Mouse (Mus musculus) CH12.LX (cell line): ENCODE results near the gene Fbxo44. TPM values are rescaled to one million over a fixed set of nuclear protein-coding genes. Genes with fewer than 3 reads are reported as not detected.

Experiments
- DNase-seq: peaks from one replicate; pipeline ENCODE4 v3.0.0-alpha.2; 2013; ENCODE audit errors: extremely low read depth
- H3K27ac ChIP-seq: 2 replicates; pipeline ENCODE4 v1.5.1; 2012; ENCODE audit warnings: low read depth, mild to moderate bottlenecking, control low read depth, moderate library complexity; ENCODE audit not compliant: insufficient read depth
- H3K27me3 ChIP-seq: replicated peaks from 2 replicates; pipeline ENCODE3; 2012; ENCODE audit warnings: inconsistent platforms
- H3K36me3 ChIP-seq, 2 experiments: replicated peaks in 1 of 2; 2 replicates each; pipeline versions ENCODE3 to v1.6.1; 2012; ENCODE audit warnings: inconsistent platforms in 1 of 2, low read length in 1 of 2, mild to moderate bottlenecking in 1 of 2, mixed read lengths in 1 of 2, moderate library complexity in 1 of 2; ENCODE audit not compliant: control insufficient read depth in 1 of 2, insufficient read depth in 1 of 2
- H3K4me1 ChIP-seq, 2 experiments: 2 replicates each; pipeline ENCODE4 v1.6.1; 2012; ENCODE audit warnings: inconsistent platforms in 1 of 2, moderate library complexity in 1 of 2; ENCODE audit not compliant: insufficient read depth in 2 of 2, control insufficient read depth in 1 of 2
- H3K4me2 ChIP-seq: 2 replicates; pipeline ENCODE4 v1.6.1; 2012; ENCODE audit warnings: low read depth, mild to moderate bottlenecking, control low read depth; ENCODE audit not compliant: poor library complexity, insufficient read depth, severe bottlenecking
- H3K4me3 ChIP-seq, 3 experiments: fragments of 150-350 bp in 1 of 3; sonication (generic) in 1 of 3; replicated peaks in 1 of 3; 2 replicates each; pipeline versions ENCODE3 to v1.5.1; 2011 to 2012; ENCODE audit warnings: low read depth in 2 of 3, low read length in 2 of 3, mild to moderate bottlenecking in 2 of 3, moderate library complexity in 2 of 3, control low read depth in 1 of 3, improper control_type of control experiment in 1 of 3, inconsistent platforms in 1 of 3, mixed read lengths in 1 of 3; ENCODE audit not compliant: poor library complexity in 1 of 3
- H3K79me2 ChIP-seq: replicated peaks from 2 replicates; pipeline ENCODE4 v1.6.1; 2012; ENCODE audit warnings: mild to moderate bottlenecking, moderate library complexity; ENCODE audit not compliant: control insufficient read depth, poor library complexity, insufficient read depth, severe bottlenecking; ENCODE audit errors: extremely low read depth
- H3K9ac ChIP-seq: 2 replicates; pipeline ENCODE4 v1.6.1; 2012; ENCODE audit warnings: low read depth, mild to moderate bottlenecking, control low read depth, moderate library complexity; ENCODE audit not compliant: insufficient read depth
- H3K9me3 ChIP-seq: replicated peaks from 2 replicates; pipeline ENCODE3; 2012; ENCODE audit warnings: low read length, inconsistent platforms, mixed read lengths
- SIN3A ChIP-seq: IDR thresholded peaks from 2 replicates; pipeline ENCODE4 v1.6.1; 2012; ENCODE audit warnings: low read length, improper control_type of control experiment, inconsistent platforms
- USF2 ChIP-seq: conservative IDR thresholded peaks from 2 replicates; pipeline ENCODE4 v1.6.1; 2011; ENCODE audit warnings: low read depth, low read length, improper control_type of control experiment
- dilution Hi-C: fragments of 300-500 bp; cut with MboI; formaldehyde crosslinking; loops from 2 replicates; pipeline ENCODE4 v1.14.3; 2020; ENCODE audit warnings: low sequenced_read_pairs; ENCODE audit not compliant: extremely low pct_unique_long_range_greater_than_20kb, extremely low pct_ligation_motif_present
- in situ Hi-C: fragments of 300-500 bp; cut with MboI; formaldehyde crosslinking; loops from 3 replicates; pipeline ENCODE4 v1.14.3; 2019; ENCODE audit warnings: low sequenced_read_pairs, low pct_ligation_motif_present, low pct_unique_long_range_greater_than_20kb, mixed read lengths
- polyA plus RNA-seq: library from polyadenylated mRNA; unstranded; fragments of >175 nt; gene quantifications from 2 replicates; pipeline ENCODE4 v1.2.1, GENCODE M21; 2012; ENCODE audit warnings: low read depth; ENCODE audit not compliant: insufficient read length
- total RNA-seq, 2 experiments: library from RNA; depleted of rRNA; stranded (reverse); fragments of 300-350 nt in 1 of 2; fragments of >200 nt in 1 of 2; gene quantifications; 2 replicates each; pipeline ENCODE4 v1.2.3; 2012 to 2014

The Fbxo44 gene
- total and polyA plus RNA-seq, 3 experiments: 2.1 to 10.6 (median 2.8) TPM

GRCm38 (mm10) chr4:148104146-148104545, 56.1 kb downstream of the Fbxo44 start:
- dilution Hi-C loops: no loop called here

More at GRCm38 (mm10) chr4:148104146-148104545, 56.1 kb downstream of the Fbxo44 start:
- H3K9me3 ChIP-seq: no peaks in the 10 kb centered on the region
- no peak overlapping the region for H3K4me3 ChIP-seq
- no peak overlapping the region for H3K27ac ChIP-seq
- H3K27me3 ChIP-seq: peaks cover 93% of the 10 kb centered on the region
- in situ Hi-C loops: no loop called here
- H3K9ac ChIP-seq: no peak overlapping the region
- H3K36me3 ChIP-seq: no peaks in the 10 kb centered on the region
- no peak overlapping the region for H3K4me2 ChIP-seq
- H3K4me1 ChIP-seq: no peaks in the 10 kb centered on the region
- TF ChIP-seq USF2: no peak
- TF ChIP-seq SIN3A: no peak
- no peak for DNase-seq
- no peaks in the 10 kb centered on the region for H3K79me2 ChIP-seq

Other genes with a start within 250 kb of the Fbxo44 start
- gene Plod1, start 223.7 kb downstream of the Fbxo44 start, total RNA-seq (2012; rRNA removed): 4.8 and 6.5 TPM in 2 replicates
- 0.30 and 0.51 TPM in 2 replicates for gene Plod1, start 223.7 kb downstream of the Fbxo44 start, total RNA-seq (2014; rRNA removed)
- gene Plod1, start 223.7 kb downstream of the Fbxo44 start, polyA plus RNA-seq: 1.9 TPM in 2 replicates
- gene 2510039O18Rik, start 219.6 kb downstream of the Fbxo44 start, total RNA-seq (2012; rRNA removed): 32.8 and 33.9 TPM in 2 replicates
- 22.1 and 23.9 TPM in 2 replicates for gene 2510039O18Rik, start 219.6 kb downstream of the Fbxo44 start, total RNA-seq (2014; rRNA removed)
- gene 2510039O18Rik, start 219.6 kb downstream of the Fbxo44 start, polyA plus RNA-seq: 23.6 and 27.9 TPM in 2 replicates
- gene Nppb, start 174.7 kb downstream of the Fbxo44 start, total RNA-seq (2012; rRNA removed): not detected in 2 replicates
- not detected in 2 replicates for gene Nppb, start 174.7 kb downstream of the Fbxo44 start, total RNA-seq (2014; rRNA removed)
- not detected in 2 replicates for gene Nppb, start 174.7 kb downstream of the Fbxo44 start, polyA plus RNA-seq
- gene Nppa, start 159.8 kb downstream of the Fbxo44 start, total RNA-seq (2012; rRNA removed): not detected in 2 replicates
- not detected in 2 replicates for gene Nppa, start 159.8 kb downstream of the Fbxo44 start, total RNA-seq (2014; rRNA removed)
- gene Nppa, start 159.8 kb downstream of the Fbxo44 start, polyA plus RNA-seq: not detected in 2 replicates
- gene Clcn6, start 121.7 kb downstream of the Fbxo44 start, total RNA-seq (2012; rRNA removed): 5.5 and 5.7 TPM in 2 replicates
- 3.7 and 4.8 TPM in 2 replicates for gene Clcn6, start 121.7 kb downstream of the Fbxo44 start, total RNA-seq (2014; rRNA removed)
- gene Clcn6, start 121.7 kb downstream of the Fbxo44 start, polyA plus RNA-seq: 9.2 and 10.6 TPM in 2 replicates
- gene Mthfr, start 121.4 kb downstream of the Fbxo44 start, total RNA-seq (2012; rRNA removed): 14.4 and 17.0 TPM in 2 replicates
- gene Mthfr, start 121.4 kb downstream of the Fbxo44 start, total RNA-seq (2014; rRNA removed): 15.3 and 16.1 TPM in 2 replicates
- gene Mthfr, start 121.4 kb downstream of the Fbxo44 start, polyA plus RNA-seq: 15.4 and 16.3 TPM in 2 replicates
- 5.6 and 6.2 TPM in 2 replicates for gene Agtrap, start 72.5 kb downstream of the Fbxo44 start, total RNA-seq (2012; rRNA removed)
- gene Agtrap, start 72.5 kb downstream of the Fbxo44 start, total RNA-seq (2014; rRNA removed): 4.0 and 4.1 TPM in 2 replicates
- 5.4 and 5.9 TPM in 2 replicates for gene Agtrap, start 72.5 kb downstream of the Fbxo44 start, polyA plus RNA-seq
- 39.4 and 43.3 TPM in 2 replicates for gene Mad2l2, start 30.1 kb downstream of the Fbxo44 start, total RNA-seq (2012; rRNA removed)
- gene Mad2l2, start 30.1 kb downstream of the Fbxo44 start, total RNA-seq (2014; rRNA removed): 21.0 and 23.1 TPM in 2 replicates
- gene Mad2l2, start 30.1 kb downstream of the Fbxo44 start, polyA plus RNA-seq: 36.5 and 40.9 TPM in 2 replicates
- 0.04 TPM in 1 of 2 replicates, not detected in the other for gene Draxin, start 29.8 kb downstream of the Fbxo44 start, total RNA-seq (2012; rRNA removed)
- gene Draxin, start 29.8 kb downstream of the Fbxo44 start, total RNA-seq (2014; rRNA removed): not detected in 2 replicates
- not detected in 2 replicates for gene Draxin, start 29.8 kb downstream of the Fbxo44 start, polyA plus RNA-seq
- 20.5 and 25.7 TPM in 2 replicates for gene Fbxo6, start 8.3 kb downstream of the Fbxo44 start, total RNA-seq (2012; rRNA removed)
- gene Fbxo6, start 8.3 kb downstream of the Fbxo44 start, total RNA-seq (2014; rRNA removed): 24.1 and 32.5 TPM in 2 replicates
- 17.6 and 20.8 TPM in 2 replicates for gene Fbxo6, start 8.3 kb downstream of the Fbxo44 start, polyA plus RNA-seq
- gene Fbxo2, start 139 bp upstream of the Fbxo44 start, total RNA-seq (2012; rRNA removed): 4.2 and 5.9 TPM in 2 replicates
- not detected in 2 replicates for gene Fbxo2, start 139 bp upstream of the Fbxo44 start, total RNA-seq (2014; rRNA removed)
- gene Fbxo2, start 139 bp upstream of the Fbxo44 start, polyA plus RNA-seq: 0.30 and 0.50 TPM in 2 replicates
- gene Disp3, start 127.5 kb upstream of the Fbxo44 start, total RNA-seq (2012; rRNA removed): not detected in 2 replicates
- not detected in 2 replicates for gene Disp3, start 127.5 kb upstream of the Fbxo44 start, total RNA-seq (2014; rRNA removed)
- not detected in 2 replicates for gene Disp3, start 127.5 kb upstream of the Fbxo44 start, polyA plus RNA-seq